Mouse (Mus musculus) thymus, adult 2 months (tissue): ENCODE measurements around the gene Etv3. TPM values are rescaled to one million over a fixed set of nuclear protein-coding genes. Genes with fewer than 3 reads are reported as not detected.
A peak's percentile ranks its signal among the peaks of the same experiment; 100 is the strongest.
"Not testable (repeated sequence)": the region's sequence is repeated elsewhere in the genome, so short reads cannot be mapped to it uniquely, and the experiment has no call there.

Experiments used
- DNase-seq: peaks from one replicate; pipeline ENCODE4 v3.0.0; 2021
- H3K27ac ChIP-seq: fragments of 200-500 bp; 2 replicates; pipeline ENCODE4 v1.5.1; 2012; ENCODE audit warnings: low read length, control low read depth; ENCODE audit not compliant: control insufficient read depth, insufficient read depth
- H3K27me3 ChIP-seq: fragments of 200-500 bp; 2 replicates; pipeline ENCODE4 v1.6.1; 2012; ENCODE audit warnings: mild to moderate bottlenecking, low read length, moderate library complexity, mixed read lengths; ENCODE audit not compliant: control insufficient read depth, insufficient read depth
- H3K36me3 ChIP-seq: fragments of 200-500 bp; 2 replicates; pipeline ENCODE4 v1.6.1; 2012; ENCODE audit warnings: mild to moderate bottlenecking, low read length, moderate library complexity; ENCODE audit not compliant: control insufficient read depth, insufficient read depth
- H3K4me1 ChIP-seq: fragments of 200-500 bp; replicated peaks from 2 replicates; pipeline ENCODE4 v1.6.1; 2012; ENCODE audit warnings: low read length; ENCODE audit not compliant: control insufficient read depth, insufficient read depth
- H3K4me3 ChIP-seq: fragments of 200-500 bp; 2 replicates; pipeline ENCODE4 v1.5.1; 2012; ENCODE audit warnings: mild to moderate bottlenecking, low read length, control low read depth, moderate library complexity; ENCODE audit not compliant: control insufficient read depth, insufficient read depth
- CTCF ChIP-seq: fragments of 200-500 bp; IDR thresholded peaks from 2 replicates; pipeline ENCODE4 v1.5.1; 2012; ENCODE audit warnings: mild to moderate bottlenecking, control low read depth, low read length, moderate library complexity, borderline replicate concordance; ENCODE audit not compliant: control insufficient read depth, poor library complexity, insufficient read depth; ENCODE audit errors: extremely low read depth
- POLR2A ChIP-seq: fragments of 200-500 bp; IDR thresholded peaks from 2 replicates; pipeline ENCODE4 v1.6.1; 2012; ENCODE audit warnings: mild to moderate bottlenecking, low read length, control low read depth, moderate library complexity; ENCODE audit not compliant: control insufficient read depth, poor library complexity, insufficient read depth; ENCODE audit errors: extremely low read depth
- WGBS: fragments of 180-500 bp; shearing (Covaris S2); methylation state at CpG from one replicate; pipeline ENCODE4 v1.1.7; 2018; 5-methylcytosine and 5-hydroxymethylcytosine counted together
- polyA plus RNA-seq: library from polyadenylated mRNA; depleted of rRNA; stranded (reverse); fragments of >200 nt; gene quantifications from 2 replicates; pipeline ENCODE4 v1.2.3, GENCODE M21; 2012; rRNA removed

Etv3 gene
- polyA plus RNA-seq = 38.4 and 40.9 TPM in 2 replicates

- peak; percentile 92 for DNase-seq
- Histone ChIP-seq H3K4me3 (peak within 1 kb of the TSS; percentile 76), H3K36me3 (peaks cover 2% of the 10 kb centered on the region), H3K27ac (peak within 1 kb of the TSS; percentile 56), H3K4me1 (peaks cover 38% of the 10 kb centered on the region), H3K27me3 (no peaks in the 10 kb centered on the region)
- TF ChIP-seq POLR2A (peak; percentile 89; the same call in 1 of the 2 replicates), CTCF (0 out of 2 replicates have a peak, but pooled peaks have one; percentile 63)
- WGBS = 7% methylated on average over 64 of the region's 64 CpGs
Measured at GRCm38 (mm10) chr3:87525043-87525836, at the start of gene Etv3. Gene Etv3 (plus strand): TSS chr3:87525407.

- not testable (repeated sequence) for DNase-seq, H3K4me3 ChIP-seq, H3K27me3 ChIP-seq, H3K36me3 ChIP-seq, H3K4me1 ChIP-seq, H3K27ac ChIP-seq
- 92% methylated on average over 3 of the region's 3 CpGs for WGBS
Measured at GRCm38 (mm10) chr3:87477948-87478347, 47.3 kb upstream of the Etv3 start.

- not testable (repeated sequence) for DNase-seq, H3K27me3 ChIP-seq, H3K4me3 ChIP-seq, H3K27ac ChIP-seq, H3K36me3 ChIP-seq, H3K4me1 ChIP-seq
- WGBS = 95% methylated on average over 6 of the region's 6 CpGs
Measured at GRCm38 (mm10) chr3:87478596-87478995, 46.6 kb upstream of the Etv3 start.

GRCm38 (mm10) chr3:87479230-87479629 lies 46.0 kb upstream of the Etv3 start:
- H3K4me3 ChIP-seq, H3K4me1 ChIP-seq, H3K27me3 ChIP-seq, H3K36me3 ChIP-seq, DNase-seq, H3K27ac ChIP-seq: not testable (repeated sequence)

GRCm38 (mm10) chr3:87487392-87487791 lies 37.8 kb upstream of the Etv3 start:
- no peak for DNase-seq
- Histone ChIP-seq H3K27me3 (no peaks in the 10 kb centered on the region), H3K4me1 (no peaks in the 10 kb centered on the region), H3K36me3 (no peaks in the 10 kb centered on the region), H3K27ac (no peak overlapping the region), H3K4me3 (no peak overlapping the region)
- TF ChIP-seq POLR2A (no peak), CTCF (no peak)
- WGBS = 97% methylated on average over 4 of the region's 4 CpGs

GRCm38 (mm10) chr3:87487911-87488310 lies 37.3 kb upstream of the Etv3 start:
- Histone ChIP-seq H3K4me1 (no peaks in the 10 kb centered on the region), H3K27me3 (no peaks in the 10 kb centered on the region), H3K4me3 (no peak overlapping the region), H3K36me3 (no peaks in the 10 kb centered on the region), H3K27ac (no peak overlapping the region)
- no peak for TF ChIP-seq POLR2A
- no peak for TF ChIP-seq CTCF
- no peak for DNase-seq
- 45% methylated on average over 2 of the region's 2 CpGs for WGBS

GRCm38 (mm10) chr3:87498266-87498665 lies 26.9 kb upstream of the Etv3 start:
- Histone ChIP-seq H3K4me3 (no peak overlapping the region), H3K4me1 (peaks cover 7% of the 10 kb centered on the region), H3K36me3 (no peaks in the 10 kb centered on the region), H3K27me3 (no peaks in the 10 kb centered on the region), H3K27ac (no peak overlapping the region)
- no peak for DNase-seq
- WGBS = 91% methylated on average over 9 of the region's 9 CpGs
- TF ChIP-seq CTCF (no peak), POLR2A (no peak)
